Mouse (Mus musculus): Measurements from ENCODE around the gene Pianp. TPM values are rescaled to one million over a fixed set of nuclear protein-coding genes. Genes with fewer than 3 reads are reported as not detected.

The Pianp gene
- polyA plus RNA-seq, 1 experiment from 2014 or later = 22.6 TPM

- DNase-seq (ENCODE audit: low spot score) (no peak), ATAC-seq (no peak)
- Histone ChIP-seq H3K4me3 (ENCODE audit: low read depth, low read length) (no peak overlapping the region), H3K9me3 (replicated peaks; ENCODE audit: control insufficient read depth, low read length) (no peaks in the 10 kb centered on the region), H3K27me3 (replicated peaks; ENCODE audit: control insufficient read depth, insufficient read depth, low read length) (peaks cover 28% of the 10 kb centered on the region), H3K4me2 (ENCODE audit: low read length) (no peak overlapping the region), H3K36me3 (ENCODE audit: control insufficient read depth, insufficient read depth, low read length) (no peaks in the 10 kb centered on the region), H3K4me1 (ENCODE audit: control insufficient read depth, insufficient read depth, low read length) (peaks cover 5% of the 10 kb centered on the region), H3K9ac (ENCODE audit: low read length) (no peak overlapping the region), H3K27ac (ENCODE audit: low read depth, low read length) (no peak overlapping the region)
- WGBS = 37% methylated on average over 14 of the region's 14 CpGs
These were observed 2.6 kb downstream of the Pianp start for GRCm38 (mm10) chr6:124999091-124999490.

- no peak overlapping the region for H3K4me2 ChIP-seq (ENCODE audit: low read length)
- H3K4me3 ChIP-seq (ENCODE audit: low read depth, low read length) = no peak overlapping the region
- H3K9me3 ChIP-seq (replicated peaks; ENCODE audit: control insufficient read depth, low read length) = no peaks in the 10 kb centered on the region
- peaks cover 5% of the 10 kb centered on the region for H3K4me1 ChIP-seq (ENCODE audit: control insufficient read depth, insufficient read depth, low read length)
- WGBS = 38% methylated on average over 10 of the region's 10 CpGs
- peaks cover 26% of the 10 kb centered on the region for H3K27me3 ChIP-seq (replicated peaks; ENCODE audit: control insufficient read depth, insufficient read depth, low read length)
- H3K36me3 ChIP-seq (ENCODE audit: control insufficient read depth, insufficient read depth, low read length) = no peaks in the 10 kb centered on the region
- no peak overlapping the region for H3K27ac ChIP-seq (ENCODE audit: low read depth, low read length)
- H3K9ac ChIP-seq (ENCODE audit: low read length) = no peak overlapping the region
- ATAC-seq (no peak), DNase-seq (ENCODE audit: low spot score) (no peak)
These were observed 3.1 kb downstream of the Pianp start for GRCm38 (mm10) chr6:124999546-124999945.

GRCm38 (mm10) chr6:125003706-125004105, 7.2 kb downstream of the Pianp start:
- ATAC-seq (no peak), DNase-seq (ENCODE audit: low spot score) (no peak)
- H3K4me3 ChIP-seq (ENCODE audit: low read depth, low read length) = no peak overlapping the region
- 55% methylated on average over 3 of the region's 3 CpGs for WGBS
- no peak overlapping the region for H3K9ac ChIP-seq (ENCODE audit: low read length)
- H3K36me3 ChIP-seq (ENCODE audit: control insufficient read depth, insufficient read depth, low read length) = no peaks in the 10 kb centered on the region
- no peaks in the 10 kb centered on the region for H3K9me3 ChIP-seq (replicated peaks; ENCODE audit: control insufficient read depth, low read length)
- H3K27ac ChIP-seq (ENCODE audit: low read depth, low read length) = no peak overlapping the region
- peaks cover 6% of the 10 kb centered on the region; the same call in 1 of the 2 replicates for H3K4me1 ChIP-seq (ENCODE audit: control insufficient read depth, insufficient read depth, low read length)
- peaks cover 13% of the 10 kb centered on the region for H3K27me3 ChIP-seq (replicated peaks; ENCODE audit: control insufficient read depth, insufficient read depth, low read length)
- no peak overlapping the region for H3K4me2 ChIP-seq (ENCODE audit: low read length)

DNA sequence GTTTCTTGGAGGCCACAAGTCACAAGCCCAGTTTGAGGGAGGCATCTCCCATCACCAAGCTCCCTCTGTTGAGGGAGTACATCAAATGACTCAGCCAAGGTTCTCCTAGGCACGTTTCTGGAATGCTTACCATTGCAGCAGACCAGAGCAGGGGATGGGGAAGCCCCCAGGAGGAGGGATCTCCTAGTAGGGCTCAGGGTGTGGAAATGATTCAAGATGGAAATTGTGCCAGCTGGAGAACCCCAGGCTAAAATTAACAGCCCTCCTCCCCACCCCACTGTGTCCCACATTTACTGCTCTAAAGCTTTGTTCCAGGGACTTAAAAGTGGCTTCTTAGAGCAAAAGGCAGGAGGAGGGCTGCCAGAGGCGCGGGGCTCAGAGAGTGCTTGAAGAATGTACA, 8.6 kb downstream of the Pianp start:
- DNase-seq (ENCODE audit: low spot score) (no peak), ATAC-seq (no peak)
- Histone ChIP-seq H3K4me2 (ENCODE audit: low read length) (no peak overlapping the region), H3K9ac (ENCODE audit: low read length) (no peak overlapping the region), H3K4me3 (ENCODE audit: low read depth, low read length) (no peak overlapping the region), H3K27ac (ENCODE audit: low read depth, low read length) (no peak overlapping the region), H3K4me1 (ENCODE audit: control insufficient read depth, insufficient read depth, low read length) (peaks cover 10% of the 10 kb centered on the region), H3K27me3 (replicated peaks; ENCODE audit: control insufficient read depth, insufficient read depth, low read length) (peaks cover 3% of the 10 kb centered on the region; the same call in 1 of the 2 replicates), H3K9me3 (replicated peaks; ENCODE audit: control insufficient read depth, low read length) (no peaks in the 10 kb centered on the region), H3K36me3 (ENCODE audit: control insufficient read depth, insufficient read depth, low read length) (no peaks in the 10 kb centered on the region)
- WGBS = 40% methylated on average over 3 of the region's 3 CpGs

GRCm38 (mm10) chr6:125008060-125008459, 11.6 kb downstream of the Pianp start:
- Histone ChIP-seq H3K27ac (ENCODE audit: low read depth, low read length) (peak overlapping the region; percentile 98), H3K4me2 (ENCODE audit: low read length) (peak overlapping the region; percentile 58), H3K27me3 (replicated peaks; ENCODE audit: control insufficient read depth, insufficient read depth, low read length) (no peaks in the 10 kb centered on the region), H3K9me3 (replicated peaks; ENCODE audit: control insufficient read depth, low read length) (no peaks in the 10 kb centered on the region), H3K9ac (ENCODE audit: low read length) (peak overlapping the region; percentile 87), H3K4me1 (ENCODE audit: control insufficient read depth, insufficient read depth, low read length) (peaks cover 21% of the 10 kb centered on the region), H3K4me3 (ENCODE audit: low read depth, low read length) (peak overlapping the region; percentile 78), H3K36me3 (ENCODE audit: control insufficient read depth, insufficient read depth, low read length) (peaks cover 20% of the 10 kb centered on the region)
- DNase-seq (ENCODE audit: low spot score) (no peak), ATAC-seq (no peak)
- 47% methylated on average over 13 of the region's 13 CpGs for WGBS

GRCm38 (mm10) chr6:125008586-125009128, 12.2 kb downstream of the Pianp start:
- H3K27me3 ChIP-seq (replicated peaks; ENCODE audit: control insufficient read depth, insufficient read depth, low read length) = no peaks in the 10 kb centered on the region
- H3K9me3 ChIP-seq (replicated peaks; ENCODE audit: control insufficient read depth, low read length) = no peaks in the 10 kb centered on the region
- under 1% methylated on average over 33 of the region's 34 CpGs for WGBS
- H3K27ac ChIP-seq (ENCODE audit: low read depth, low read length) = peak overlapping the region; percentile 98
- DNase-seq (ENCODE audit: low spot score) (peak; percentile 99), ATAC-seq (peak; percentile 98)
- H3K9ac ChIP-seq (ENCODE audit: low read length) = peak overlapping the region; percentile 87
- peaks cover 21% of the 10 kb centered on the region for H3K4me1 ChIP-seq (ENCODE audit: control insufficient read depth, insufficient read depth, low read length)
- peaks cover 24% of the 10 kb centered on the region for H3K36me3 ChIP-seq (ENCODE audit: control insufficient read depth, insufficient read depth, low read length)
- H3K4me3 ChIP-seq (ENCODE audit: low read depth, low read length) = peak overlapping the region; percentile 78
- H3K4me2 ChIP-seq (ENCODE audit: low read length) = peak overlapping the region; percentile 87

GRCm38 (mm10) chr6:125009129-125009180, 12.5 kb downstream of the Pianp start, which contains the start of gene Zfp384:
Zfp384 (plus strand) TSS chr6:125009145.
- no peaks in the 10 kb centered on the region for H3K9me3 ChIP-seq (replicated peaks; ENCODE audit: control insufficient read depth, low read length)
- peaks cover 26% of the 10 kb centered on the region for H3K36me3 ChIP-seq (ENCODE audit: control insufficient read depth, insufficient read depth, low read length)
- ATAC-seq (no peak), DNase-seq (ENCODE audit: low spot score) (no peak)
- peak within 1 kb of the TSS; percentile 87 for H3K4me2 ChIP-seq (ENCODE audit: low read length)
- H3K4me1 ChIP-seq (ENCODE audit: control insufficient read depth, insufficient read depth, low read length) = peaks cover 21% of the 10 kb centered on the region
- H3K9ac ChIP-seq (ENCODE audit: low read length) = peak within 1 kb of the TSS; percentile 87
- peak within 1 kb of the TSS; percentile 78 for H3K4me3 ChIP-seq (ENCODE audit: low read depth, low read length)
- WGBS = no CpG with 5 or more reads among the region's 3 CpGs
- H3K27me3 ChIP-seq (replicated peaks; ENCODE audit: control insufficient read depth, insufficient read depth, low read length) = no peaks in the 10 kb centered on the region
- H3K27ac ChIP-seq (ENCODE audit: low read depth, low read length) = peak within 1 kb of the TSS; percentile 98

DNA sequence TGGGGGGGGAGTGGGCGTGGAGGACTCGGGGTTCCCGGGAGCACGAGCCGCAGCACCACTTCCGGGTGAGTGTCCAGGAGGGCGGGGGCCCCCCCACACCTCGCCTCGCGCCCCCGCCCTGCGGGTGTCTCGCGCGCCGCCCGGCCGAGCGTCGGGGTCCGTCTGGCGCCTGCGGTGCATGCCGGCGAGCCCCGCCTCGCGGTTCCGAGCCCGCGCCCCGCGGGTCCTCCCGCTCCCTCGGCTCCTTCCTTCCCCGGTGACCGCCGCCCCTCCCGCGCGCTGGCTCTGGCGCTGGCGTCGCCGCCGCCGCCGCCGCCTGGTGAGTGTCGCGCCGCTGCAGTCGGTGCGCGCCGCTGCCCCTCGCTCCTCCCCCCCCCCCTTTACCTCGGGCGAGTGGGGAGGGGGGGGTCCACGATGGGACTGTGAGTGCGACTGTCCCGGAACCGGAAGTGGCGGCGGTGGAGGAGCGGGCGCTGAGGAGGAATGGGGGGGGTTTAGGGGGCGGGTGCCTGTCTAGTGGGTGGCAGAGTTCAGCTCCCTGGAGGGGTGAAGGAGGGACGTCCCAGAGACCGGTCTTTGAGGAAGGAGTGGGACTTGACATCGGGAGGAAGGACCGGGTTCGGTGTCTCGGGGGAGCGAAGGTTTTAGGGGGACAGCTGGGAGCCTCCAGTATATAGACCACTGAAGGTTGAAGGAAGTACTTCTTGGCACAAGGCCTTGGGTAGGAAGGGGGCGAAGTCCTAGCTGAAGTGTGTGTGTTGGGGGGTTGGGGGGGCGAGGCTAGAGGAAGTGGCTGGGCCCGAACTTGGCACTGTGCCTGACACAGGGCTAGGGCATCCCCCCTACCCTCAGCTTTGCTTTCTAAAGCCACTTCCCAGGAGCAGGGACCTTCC, 12.9 kb downstream of the Pianp start:
- peak overlapping the region; percentile 98 for H3K27ac ChIP-seq (ENCODE audit: low read depth, low read length)
- H3K36me3 ChIP-seq (ENCODE audit: control insufficient read depth, insufficient read depth, low read length) = peaks cover 27% of the 10 kb centered on the region
- peak overlapping the region; percentile 87 for H3K9ac ChIP-seq (ENCODE audit: low read length)
- under 1% methylated on average over 50 of the region's 78 CpGs for WGBS
- H3K27me3 ChIP-seq (replicated peaks; ENCODE audit: control insufficient read depth, insufficient read depth, low read length) = no peaks in the 10 kb centered on the region
- no peaks in the 10 kb centered on the region for H3K9me3 ChIP-seq (replicated peaks; ENCODE audit: control insufficient read depth, low read length)
- H3K4me1 ChIP-seq (ENCODE audit: control insufficient read depth, insufficient read depth, low read length) = peaks cover 21% of the 10 kb centered on the region
- peak overlapping the region; percentile 87 for H3K4me2 ChIP-seq (ENCODE audit: low read length)
- DNase-seq (ENCODE audit: low spot score) (peak; percentile 92), ATAC-seq (peak; percentile 80)
- peak overlapping the region; percentile 78 for H3K4me3 ChIP-seq (ENCODE audit: low read depth, low read length)

- WGBS = 95% methylated on average over 3 of the region's 3 CpGs
- Histone ChIP-seq H3K27me3 (replicated peaks; ENCODE audit: control insufficient read depth, insufficient read depth, low read length) (no peaks in the 10 kb centered on the region), H3K36me3 (ENCODE audit: control insufficient read depth, insufficient read depth, low read length) (peaks cover 50% of the 10 kb centered on the region), H3K27ac (ENCODE audit: low read depth, low read length) (no peak overlapping the region), H3K9me3 (replicated peaks; ENCODE audit: control insufficient read depth, low read length) (no peaks in the 10 kb centered on the region), H3K4me1 (ENCODE audit: control insufficient read depth, insufficient read depth, low read length) (no peaks in the 10 kb centered on the region), H3K9ac (ENCODE audit: low read length) (no peak overlapping the region), H3K4me2 (ENCODE audit: low read length) (no peak overlapping the region), H3K4me3 (ENCODE audit: low read depth, low read length) (no peak overlapping the region)
- DNase-seq (ENCODE audit: low spot score) (no peak), ATAC-seq (no peak)
These were observed 21.2 kb downstream of the Pianp start for GRCm38 (mm10) chr6:125017682-125018081.
